Mouse (Mus musculus) lung, adult 2 months (tissue): ENCODE measurements around the gene Kifc3. TPM values are rescaled to one million over a fixed set of nuclear protein-coding genes. Genes with fewer than 3 reads are reported as not detected.
"Not testable (repeated sequence)": the region's sequence is repeated elsewhere in the genome, so short reads cannot be mapped to it uniquely, and the experiment has no call there.

Source experiments
- DNase-seq: peaks from one replicate; pipeline ENCODE4 v3.0.0; 2022
- H3K4me1 ChIP-seq: fragments of 200-500 bp; 2 replicates; pipeline ENCODE4 v1.6.1; 2011; ENCODE audit warnings: low read length; ENCODE audit not compliant: control insufficient read depth, insufficient read depth
- H3K4me3 ChIP-seq: fragments of 200-500 bp; replicated peaks from 2 replicates; pipeline ENCODE3; 2011; ENCODE audit warnings: low read depth, mild to moderate bottlenecking, control low read depth, low read length; ENCODE audit errors: extremely low read depth
- CTCF ChIP-seq: fragments of 200-500 bp; IDR thresholded peaks from 2 replicates; pipeline ENCODE4 v1.5.1; 2011; ENCODE audit warnings: mild to moderate bottlenecking, low read length, control low read depth; ENCODE audit not compliant: insufficient read depth
- POLR2A ChIP-seq: fragments of 200-500 bp; IDR thresholded peaks from 2 replicates; pipeline ENCODE4 v1.6.1; 2011; ENCODE audit warnings: low read depth, mild to moderate bottlenecking, control low read depth, low read length, borderline replicate concordance; ENCODE audit errors: extremely low read depth
- WGBS: fragments of 180-500 bp; shearing (Covaris S2); methylation state at CpG from one replicate; pipeline ENCODE4 v1.1.7; 2018; 5-methylcytosine and 5-hydroxymethylcytosine counted together
- polyA plus RNA-seq: library from polyadenylated mRNA; depleted of rRNA; stranded (reverse); fragments of >200 nt; gene quantifications from 2 replicates; pipeline ENCODE4 v1.2.3, GENCODE M21; 2012

Gene Kifc3
- polyA plus RNA-seq, 1 experiment, result 93.2 TPM

- Histone ChIP-seq H3K4me3 (no peak overlapping the region), H3K4me1 (no peaks in the 10 kb centered on the region)
- 67% methylated on average over 7 of the region's 7 CpGs for WGBS
- TF ChIP-seq POLR2A (no peak), CTCF (no peak)
- no peak for DNase-seq
Measured at GRCm38 (mm10) chr8:95181850-95182249, 20.8 kb downstream of the Kifc3 start.

- no peaks in the 10 kb centered on the region for H3K4me1 ChIP-seq
- no peak overlapping the region for H3K4me3 ChIP-seq
- DNase-seq, result no peak
- 59% methylated on average over 4 of the region's 4 CpGs for WGBS
- TF ChIP-seq CTCF, result no peak
- TF ChIP-seq POLR2A, result no peak
Measured at GRCm38 (mm10) chr8:95178191-95178590, 24.4 kb downstream of the Kifc3 start.

DNA sequence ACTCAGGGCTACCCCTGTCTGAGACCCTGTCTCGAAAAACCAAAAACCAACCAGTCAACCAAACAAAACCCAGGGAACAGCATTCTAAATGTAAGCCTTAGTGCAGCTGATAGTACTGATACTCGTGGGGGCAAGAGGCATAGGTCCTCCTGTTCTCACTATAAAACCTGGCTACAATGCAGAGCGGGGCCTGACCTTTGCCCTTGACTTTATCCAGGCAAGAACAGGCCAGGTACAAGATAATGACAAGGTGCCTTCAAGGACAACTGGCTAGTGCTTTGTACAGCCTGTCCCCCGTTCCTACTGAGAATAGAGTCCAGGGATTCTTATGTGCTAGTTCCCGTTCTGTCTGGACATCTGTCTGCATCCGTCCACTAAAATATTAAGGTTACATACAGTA lies 25.6 kb downstream of the Kifc3 start:
- 84% methylated on average over 6 of the region's 6 CpGs for WGBS
- TF ChIP-seq CTCF (no peak), POLR2A (no peak)
- Histone ChIP-seq H3K4me1 (no peaks in the 10 kb centered on the region), H3K4me3 (no peak overlapping the region)
- no peak for DNase-seq

DNA sequence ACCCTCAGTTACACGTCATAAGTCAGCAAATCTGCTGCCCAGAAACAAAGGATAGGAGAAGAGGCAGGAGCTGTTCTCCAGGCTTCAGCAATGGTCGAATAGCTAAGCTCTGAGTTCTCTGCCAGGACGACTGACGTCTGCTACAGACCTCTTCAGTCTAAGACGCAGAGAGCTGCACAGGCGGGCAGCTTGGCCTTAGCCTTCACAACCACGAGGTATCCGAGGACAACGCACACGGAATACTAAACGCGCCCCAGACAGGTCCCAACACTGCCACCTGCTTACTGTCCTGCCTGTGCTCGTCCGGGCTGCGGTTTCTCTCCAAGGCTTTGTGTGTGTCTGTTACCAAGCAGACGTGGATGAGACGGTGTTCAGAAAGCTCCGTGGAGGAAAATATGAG lies 26.8 kb downstream of the Kifc3 start:
- Histone ChIP-seq H3K4me3 (no peak overlapping the region), H3K4me1 (no peaks in the 10 kb centered on the region)
- DNase-seq, result no peak
- TF ChIP-seq CTCF (no peak), POLR2A (no peak)
- 61% methylated on average over 18 of the region's 18 CpGs for WGBS

DNA sequence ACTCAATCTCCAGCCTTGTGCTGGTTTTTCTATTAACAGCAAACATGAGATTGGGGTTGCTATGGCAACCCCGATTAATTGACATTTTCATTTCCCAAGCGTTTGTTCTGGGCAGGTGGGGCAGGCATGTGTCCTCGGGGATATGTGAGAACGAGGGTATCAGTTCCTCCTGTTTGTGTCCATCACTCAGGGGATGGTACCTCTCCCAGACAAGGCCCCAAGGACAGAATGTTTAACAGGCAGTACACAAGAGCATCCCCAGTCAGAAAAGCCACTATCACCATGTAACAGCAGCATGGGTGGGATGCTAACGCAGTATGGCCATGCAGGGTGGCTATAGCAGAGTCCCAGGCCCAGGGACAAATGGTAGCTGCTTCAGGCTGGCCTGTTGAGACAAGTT lies 27.3 kb downstream of the Kifc3 start:
- no peak for DNase-seq
- Histone ChIP-seq H3K4me1 (no peaks in the 10 kb centered on the region), H3K4me3 (no peak overlapping the region)
- WGBS, result 69% methylated on average over 5 of the region's 5 CpGs
- TF ChIP-seq CTCF (no peak), POLR2A (no peak)

DNA sequence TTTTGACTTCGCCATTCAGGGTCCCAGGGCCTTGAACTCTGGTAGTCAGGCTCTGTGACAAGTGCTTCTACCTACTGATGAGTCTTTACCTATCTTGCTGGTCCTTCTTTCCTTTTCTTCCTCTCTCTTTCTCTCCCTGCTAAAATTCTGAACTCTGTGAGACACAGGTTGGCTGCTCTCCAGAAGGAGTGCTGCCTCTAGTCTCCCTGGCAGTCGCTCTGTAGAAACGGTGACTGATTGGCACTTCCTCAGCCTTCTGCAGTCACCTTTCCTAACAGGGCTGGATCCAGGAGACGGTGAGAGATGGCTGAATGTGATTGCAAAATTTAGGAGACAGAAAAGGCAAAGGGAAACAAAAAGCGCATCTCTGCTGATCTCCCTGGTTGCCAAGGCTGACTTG lies 30.2 kb downstream of the Kifc3 start:
- 45% methylated on average over 5 of the region's 5 CpGs for WGBS
- Histone ChIP-seq H3K4me3 (no peak overlapping the region), H3K4me1 (no peaks in the 10 kb centered on the region; the same call in 1 of the 2 replicates)
- no peak for DNase-seq
- no peak for TF ChIP-seq POLR2A
- TF ChIP-seq CTCF, result no peak

DNA sequence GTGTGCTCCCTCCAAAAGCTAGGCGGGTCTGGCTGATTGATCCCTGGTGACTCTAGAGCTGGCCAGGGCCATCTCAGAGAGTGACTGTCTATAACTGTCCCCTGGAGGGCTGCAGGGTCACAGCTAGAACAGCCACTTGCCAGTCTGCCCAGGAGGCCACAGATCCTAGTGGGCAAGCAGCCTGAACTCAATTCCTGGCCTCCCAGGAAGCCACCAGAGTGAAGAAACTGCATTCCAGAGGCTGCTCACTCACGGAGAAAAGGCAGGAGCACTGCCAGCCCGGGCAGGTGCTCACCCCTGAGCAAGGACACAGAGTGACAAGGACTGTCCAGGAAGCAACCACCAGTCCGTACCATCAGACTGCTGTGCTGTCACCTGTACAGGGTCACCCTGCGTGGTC lies 34.9 kb downstream of the Kifc3 start:
- DNase-seq, result no peak
- Histone ChIP-seq H3K4me1 (no peaks in the 10 kb centered on the region; the same call in 1 of the 2 replicates), H3K4me3 (no peak overlapping the region)
- WGBS, result 65% methylated on average over 5 of the region's 5 CpGs
- TF ChIP-seq CTCF (no peak), POLR2A (no peak)

GRCm38 (mm10) chr8:95166400-95166799 lies 36.2 kb downstream of the Kifc3 start:
- 83% methylated on average over 7 of the region's 7 CpGs for WGBS
- no peak for DNase-seq

GRCm38 (mm10) chr8:95165923-95166322 lies 36.7 kb downstream of the Kifc3 start:
- H3K4me1 ChIP-seq, result no peaks in the 10 kb centered on the region; the same call in 1 of the 2 replicates
- H3K4me3 ChIP-seq, result no peak overlapping the region
- DNase-seq, result no peak
- WGBS, result 49% methylated on average over 11 of the region's 11 CpGs
- TF ChIP-seq CTCF, result no peak
- TF ChIP-seq POLR2A, result no peak

More at GRCm38 (mm10) chr8:95166400-95166799, 36.2 kb downstream of the Kifc3 start:
- TF ChIP-seq CTCF, result no peak
- no peak for TF ChIP-seq POLR2A
- Histone ChIP-seq H3K4me3 (no peak overlapping the region), H3K4me1 (no peaks in the 10 kb centered on the region; the same call in 1 of the 2 replicates)

GRCm38 (mm10) chr8:95164469-95164868 lies 38.1 kb downstream of the Kifc3 start:
- TF ChIP-seq POLR2A (no peak), CTCF (no peak)
- Histone ChIP-seq H3K4me1 (no peaks in the 10 kb centered on the region; the same call in 1 of the 2 replicates), H3K4me3 (no peak overlapping the region)
- 55% methylated on average over 7 of the region's 7 CpGs for WGBS
- DNase-seq, result no peak

DNA sequence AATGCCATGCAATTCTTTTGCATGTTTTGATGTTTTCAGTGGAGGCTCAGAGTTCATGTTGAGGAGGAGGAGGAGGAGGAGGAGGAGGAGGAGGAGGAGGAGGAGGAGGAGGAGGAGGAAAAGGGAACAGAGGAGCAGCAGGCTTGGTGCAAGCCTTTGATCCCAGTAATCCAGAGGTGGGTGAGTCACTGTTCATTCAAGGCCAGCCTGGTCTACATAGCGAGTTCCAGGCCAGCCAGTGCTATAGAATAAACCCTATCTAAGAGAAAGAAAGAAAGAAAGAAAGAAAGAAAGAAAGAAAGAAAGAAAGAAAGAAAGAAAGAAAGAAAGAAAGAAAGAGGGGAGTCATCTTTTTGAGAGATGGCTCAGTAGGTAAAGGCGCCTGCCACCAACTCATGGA lies 38.6 kb downstream of the Kifc3 start:
- H3K4me3 ChIP-seq, DNase-seq, H3K4me1 ChIP-seq: not testable (repeated sequence)
- WGBS, result 84% methylated on average over 2 of the region's 2 CpGs
